Mouse (Mus musculus): ENCODE data around the gene Cyp2d22. TPM values are rescaled to one million over a fixed set of nuclear protein-coding genes. Genes with fewer than 3 reads are reported as not detected.

Gene Cyp2d22
- 5.5 to 10.3 TPM (median 9.3 TPM) in 4 replicates for total RNA-seq (2023)

DNA sequence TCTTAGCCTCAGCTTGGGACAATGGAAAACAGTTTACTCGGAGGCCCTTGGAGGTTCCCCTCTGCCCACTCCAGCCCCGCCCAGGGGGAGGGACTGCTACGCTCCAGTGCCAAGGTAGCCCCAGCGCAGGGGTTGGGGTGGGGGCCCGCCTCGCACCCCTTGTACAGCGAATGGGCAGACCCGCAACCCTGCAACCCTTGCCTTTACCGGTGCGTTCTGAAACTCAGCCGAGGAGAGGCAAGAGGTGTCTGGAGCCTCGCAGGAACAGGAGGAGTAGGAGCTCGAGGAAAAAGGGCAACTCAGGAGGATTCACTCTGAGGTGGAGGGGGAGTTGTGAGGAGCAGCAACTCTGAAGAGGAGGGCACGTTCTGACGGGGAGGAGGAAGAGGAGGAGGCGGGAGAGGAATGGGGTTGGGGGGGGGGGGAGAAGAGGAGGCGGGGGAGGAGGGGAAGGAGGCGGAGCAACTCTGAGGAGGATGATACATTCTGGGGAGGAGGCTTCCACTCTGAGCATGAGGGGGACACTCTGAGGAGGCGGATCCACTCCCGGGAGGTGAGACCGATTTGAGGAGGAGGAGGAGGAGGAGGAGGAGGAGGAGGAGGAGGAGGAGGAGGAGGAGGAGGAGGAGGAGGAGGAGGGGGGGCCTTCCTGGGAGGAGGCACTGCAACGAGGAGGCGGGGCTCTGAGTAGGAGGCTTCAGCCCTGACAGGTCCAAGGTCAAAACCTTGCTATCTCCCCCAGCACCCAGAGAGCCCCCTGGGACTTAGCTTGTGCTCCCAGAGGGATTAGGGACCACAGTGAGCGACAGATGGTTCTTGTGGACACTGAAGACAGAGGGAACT lies at the start of gene Cyp2d22:
TSS of gene Cyp2d22 (minus strand) at position 390 of the 843 bp plus-strand sequence.

DNA sequence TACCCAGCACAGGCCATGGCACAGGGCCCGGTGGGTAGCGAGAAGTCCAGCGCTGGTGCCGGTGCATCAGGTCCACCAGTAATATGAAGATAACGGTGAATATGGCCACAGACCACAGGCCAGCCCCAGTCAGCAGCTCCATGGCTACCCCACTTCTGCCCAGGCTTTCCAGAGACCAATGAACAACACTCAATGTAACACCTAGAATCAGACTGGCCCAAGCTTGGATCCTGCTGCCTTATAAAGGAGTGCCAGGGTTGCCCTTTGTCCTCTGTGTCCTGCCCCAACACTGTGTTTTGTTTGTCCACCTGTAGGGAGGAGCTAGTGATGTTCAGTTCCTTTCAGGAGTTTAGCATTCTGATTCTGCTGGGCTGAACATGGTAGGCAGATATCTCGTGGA lies 26.9 kb upstream of the Cyp2d22 start, which contains the start of gene Cyp2d10:
TSS of gene Cyp2d10 (minus strand) at position 215 of the 400 bp plus-strand sequence.

DNA sequence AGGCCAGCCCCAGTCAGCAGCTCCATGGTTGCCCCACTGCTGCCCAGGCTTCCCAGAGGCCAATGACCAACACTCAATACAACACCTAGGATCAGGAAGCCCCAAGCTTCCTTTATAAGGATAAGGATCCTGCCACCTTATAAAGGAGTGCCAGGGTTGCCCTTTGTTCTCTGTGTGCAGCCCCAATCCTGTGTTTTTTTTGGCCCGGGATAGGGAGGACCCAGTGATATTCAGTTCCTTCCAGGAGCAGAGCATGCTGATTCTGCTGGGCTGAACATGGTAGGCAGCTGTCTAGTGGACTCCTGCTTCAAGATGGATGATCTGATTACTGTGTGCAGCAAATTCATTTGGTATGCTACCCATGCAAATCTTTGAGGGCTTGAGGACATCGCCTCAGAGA lies 13.9 kb upstream of the Cyp2d22 start, which contains the start of gene Cyp2d11:
TSS of gene Cyp2d11 (minus strand) at position 101 of the 400 bp plus-strand sequence.

DNA sequence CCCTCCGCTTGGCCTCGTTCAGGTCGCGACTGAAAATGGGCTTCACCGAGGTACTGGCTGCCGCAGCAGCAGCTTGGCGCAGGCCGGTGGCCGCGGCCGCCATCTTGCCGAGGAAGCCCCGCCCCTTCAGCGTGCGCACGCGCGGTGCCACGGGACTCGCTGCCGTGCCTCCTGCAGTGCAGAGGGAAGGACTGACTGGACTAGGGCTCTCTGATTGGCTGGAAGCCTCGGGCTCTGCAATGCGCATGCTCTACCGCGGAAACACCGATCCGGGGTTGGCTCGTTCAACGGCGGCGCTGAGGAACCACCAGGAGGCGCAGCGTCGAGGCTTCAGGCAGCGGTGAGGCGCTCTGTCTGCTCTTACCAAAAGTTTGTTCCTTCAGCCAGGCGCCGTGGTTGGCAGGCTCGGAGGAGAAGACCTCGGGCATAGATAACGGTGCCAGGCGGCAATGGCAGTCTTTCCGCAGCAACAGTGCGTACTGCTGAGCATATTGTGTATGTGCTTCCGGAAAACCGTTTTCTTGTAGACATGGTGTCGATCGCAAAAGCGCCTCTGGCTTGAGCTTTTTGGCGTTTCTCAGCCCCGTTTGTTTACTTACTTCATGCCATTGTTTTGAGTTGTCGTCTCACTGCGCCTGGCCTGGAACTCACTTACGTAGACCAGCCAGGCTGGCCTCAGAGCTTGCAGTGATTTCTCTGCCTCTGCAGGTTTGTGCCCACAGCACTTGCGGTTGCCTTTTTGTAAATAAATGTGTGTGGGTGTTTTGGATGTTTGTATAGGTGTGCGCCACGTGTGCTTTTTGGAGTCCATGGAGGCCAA lies 25.7 kb downstream of the Cyp2d22 start, which contains the start of gene Ndufa6:
TSS of gene Ndufa6 (minus strand) at position 197 of the 820 bp plus-strand sequence.

DNA sequence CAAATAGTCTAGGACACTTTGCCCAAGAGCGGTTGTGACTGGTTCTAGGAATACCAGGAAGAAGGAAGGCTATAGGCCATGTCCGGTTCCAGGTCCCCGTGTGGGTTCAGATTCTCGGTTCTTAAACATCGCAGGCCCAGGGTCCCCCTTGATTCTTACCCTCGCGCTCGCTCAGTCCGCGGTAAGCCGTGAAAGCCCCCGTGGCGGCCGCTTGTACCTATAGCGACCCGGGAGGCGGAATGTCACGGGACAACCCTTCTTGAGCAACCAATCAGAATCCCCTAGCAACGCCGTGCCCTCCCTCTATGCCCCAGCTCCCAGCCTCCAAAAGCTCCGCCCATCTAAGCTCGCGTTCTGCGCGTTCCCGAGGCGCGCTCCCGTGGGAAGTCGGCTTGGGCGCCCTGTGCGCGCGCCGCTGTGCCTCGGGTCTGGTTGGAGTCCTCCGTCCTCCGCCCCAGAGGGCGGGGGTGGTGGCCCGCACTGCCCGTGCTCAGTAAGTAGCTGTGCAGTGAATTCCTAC lies 41.4 kb downstream of the Cyp2d22 start, which contains the start of the genes Naga, Pheta2 and Smdt1:
TSS of gene Naga (minus strand) at position 333 of the 520 bp plus-strand sequence.
TSS of gene Pheta2 (plus strand) at position 350 of the 520 bp plus-strand sequence.
TSS of gene Smdt1 (plus strand) at position 367 of the 520 bp plus-strand sequence.

Other genes with a start within 250 kb of the Cyp2d22 start
- 225 to 235 TPM (median 230 TPM) in 4 replicates for gene Srebf2, start 233.1 kb downstream of the Cyp2d22 start, total RNA-seq (2023)
- gene Shisa8, start 167.4 kb downstream of the Cyp2d22 start, total RNA-seq (2023) = 5.3 to 9.3 TPM (median 6.8 TPM) in 4 replicates
- 282 to 319 TPM (median 304 TPM) in 4 replicates for gene Tnfrsf13c, start 155.9 kb downstream of the Cyp2d22 start, total RNA-seq (2023)
- 1.3 to 4.6 TPM (median 1.4 TPM) in 3 of 4 replicates, not detected in the other for gene Cenpm, start 135.5 kb downstream of the Cyp2d22 start, total RNA-seq (2023)
- 0.36 TPM in 1 of 4 replicates, not detected in the others for gene 1500009C09Rik, start 127.9 kb downstream of the Cyp2d22 start, total RNA-seq (2023)
- 0.21 TPM in 1 of 4 replicates, not detected in the others for gene Sept3, start 105.4 kb downstream of the Cyp2d22 start, total RNA-seq (2023)
- not detected in 4 replicates for gene Wbp2nl, start 81.3 kb downstream of the Cyp2d22 start, total RNA-seq (2023)
- 55.4 to 59.8 TPM (median 57.8 TPM) in 4 replicates for gene Naga, start 41.3 kb downstream of the Cyp2d22 start, total RNA-seq (2023)
- gene Pheta2, start 41.3 kb downstream of the Cyp2d22 start, total RNA-seq (2023) = 2.2 TPM in 1 of 4 replicates, not detected in the others
- 89.7 to 104 TPM (median 94.2 TPM) in 4 replicates for gene Smdt1, start 41.3 kb downstream of the Cyp2d22 start, total RNA-seq (2023)
- gene Ndufa6, start 25.9 kb downstream of the Cyp2d22 start, total RNA-seq (2023) = 97.1 to 115 TPM (median 103 TPM) in 4 replicates
- not detected in 4 replicates for gene Cyp2d11, start 13.8 kb upstream of the Cyp2d22 start, total RNA-seq (2023)
- not detected in 4 replicates for gene Cyp2d10, start 26.9 kb upstream of the Cyp2d22 start, total RNA-seq (2023)
- not detected in 4 replicates for gene Cyp2d9, start 53.2 kb upstream of the Cyp2d22 start, total RNA-seq (2023)
- not detected in 4 replicates for gene Cyp2d12, start 174.8 kb upstream of the Cyp2d22 start, total RNA-seq (2023)
- gene Cyp2d34, start 240.7 kb upstream of the Cyp2d22 start, total RNA-seq (2023) = not detected in 4 replicates